Mouse (Mus musculus) mature B cell (primary cell): ENCODE data around the gene Adora2a.
"Not testable (repeated sequence)": the region's sequence is repeated elsewhere in the genome, so short reads cannot be mapped to it uniquely, and the experiment has no call there.

Source experiments
- in situ Hi-C: fragments of 300-500 bp; cut with MboI; formaldehyde crosslinking; loops from 2 replicates; pipeline ENCODE4 v1.14.3; 2019

Gene Adora2a

DNA sequence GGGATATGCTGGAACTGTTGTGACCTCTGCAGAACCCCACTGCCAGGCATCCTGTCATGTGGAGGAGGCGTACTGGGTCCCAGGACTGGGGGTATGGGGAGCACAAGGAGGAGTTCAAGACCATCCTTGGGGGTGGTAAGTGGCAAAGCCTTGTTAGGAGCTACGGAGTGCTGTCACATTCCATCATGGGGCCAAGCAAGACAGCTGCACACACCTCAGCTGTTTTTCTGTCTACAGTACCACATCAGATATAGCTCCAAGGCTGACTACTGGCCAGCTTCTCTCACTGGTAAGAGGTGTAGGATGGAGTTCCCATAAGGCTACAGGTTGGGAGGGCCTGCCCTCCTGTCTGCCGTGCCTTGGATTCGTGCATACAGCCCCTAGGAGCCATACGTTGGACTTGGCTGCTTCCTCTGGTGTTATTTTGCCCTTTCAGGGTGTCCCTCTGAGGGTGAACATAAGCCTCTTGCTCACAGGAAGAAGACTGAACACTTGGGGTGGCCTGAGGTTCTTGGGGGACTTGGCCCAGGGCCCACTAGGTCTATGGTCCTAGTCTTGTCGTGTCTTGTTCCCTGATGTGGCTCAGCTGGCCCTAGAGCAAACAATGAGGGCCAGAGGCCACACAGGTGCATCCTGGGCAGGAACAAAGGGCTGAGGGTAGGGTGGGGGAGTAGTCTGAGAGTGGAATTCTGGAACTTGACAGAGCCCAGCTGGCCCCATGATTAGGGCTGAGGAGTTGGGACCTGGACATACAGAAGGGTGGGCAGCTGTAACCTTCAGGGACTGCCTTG is 2.3 kb upstream of the Adora2a start:
- in situ Hi-C loops: no loop called here

DNA sequence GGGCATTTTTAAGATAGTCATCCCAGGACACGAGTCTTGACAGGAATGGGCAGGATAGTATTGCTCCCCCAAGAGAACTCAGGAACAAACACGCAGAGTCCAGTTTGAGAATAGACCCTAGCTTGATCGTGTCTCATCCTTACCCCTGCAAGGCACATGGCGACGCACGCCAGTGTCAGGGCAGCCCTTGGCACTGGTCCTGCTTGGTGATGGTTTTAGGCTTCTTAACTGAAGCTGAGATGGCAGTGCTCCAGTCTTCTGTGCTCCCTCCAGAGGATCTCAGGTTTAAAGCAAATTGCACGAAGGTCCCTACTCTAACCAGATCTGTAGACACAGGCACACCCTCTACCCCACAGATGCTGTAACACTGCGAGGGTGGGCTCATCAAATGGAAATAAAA is 921 bp upstream of the Adora2a start:
- in situ Hi-C loops: no loop called here

DNA sequence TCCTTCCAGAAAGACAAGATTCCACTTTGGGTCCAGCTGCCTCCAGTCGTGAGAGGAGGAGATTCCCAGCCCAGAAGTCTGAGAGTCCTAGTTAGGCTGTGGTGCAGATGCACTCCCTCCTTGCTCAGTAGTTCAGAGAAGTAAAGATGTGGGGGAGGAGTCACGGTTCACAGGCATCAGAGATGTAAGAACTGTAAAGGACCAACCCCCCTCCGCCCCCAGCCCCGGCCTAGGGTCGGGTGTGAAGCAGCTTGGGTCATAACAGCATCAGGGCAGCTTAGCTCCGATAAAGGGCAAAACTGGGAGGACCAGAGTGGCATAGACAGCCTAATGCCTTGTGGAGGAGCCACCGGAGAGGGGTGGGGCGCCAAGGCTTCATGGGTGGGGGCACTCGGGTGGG is 205 bp upstream of the Adora2a start:
- in situ Hi-C loops: no loop called here

DNA sequence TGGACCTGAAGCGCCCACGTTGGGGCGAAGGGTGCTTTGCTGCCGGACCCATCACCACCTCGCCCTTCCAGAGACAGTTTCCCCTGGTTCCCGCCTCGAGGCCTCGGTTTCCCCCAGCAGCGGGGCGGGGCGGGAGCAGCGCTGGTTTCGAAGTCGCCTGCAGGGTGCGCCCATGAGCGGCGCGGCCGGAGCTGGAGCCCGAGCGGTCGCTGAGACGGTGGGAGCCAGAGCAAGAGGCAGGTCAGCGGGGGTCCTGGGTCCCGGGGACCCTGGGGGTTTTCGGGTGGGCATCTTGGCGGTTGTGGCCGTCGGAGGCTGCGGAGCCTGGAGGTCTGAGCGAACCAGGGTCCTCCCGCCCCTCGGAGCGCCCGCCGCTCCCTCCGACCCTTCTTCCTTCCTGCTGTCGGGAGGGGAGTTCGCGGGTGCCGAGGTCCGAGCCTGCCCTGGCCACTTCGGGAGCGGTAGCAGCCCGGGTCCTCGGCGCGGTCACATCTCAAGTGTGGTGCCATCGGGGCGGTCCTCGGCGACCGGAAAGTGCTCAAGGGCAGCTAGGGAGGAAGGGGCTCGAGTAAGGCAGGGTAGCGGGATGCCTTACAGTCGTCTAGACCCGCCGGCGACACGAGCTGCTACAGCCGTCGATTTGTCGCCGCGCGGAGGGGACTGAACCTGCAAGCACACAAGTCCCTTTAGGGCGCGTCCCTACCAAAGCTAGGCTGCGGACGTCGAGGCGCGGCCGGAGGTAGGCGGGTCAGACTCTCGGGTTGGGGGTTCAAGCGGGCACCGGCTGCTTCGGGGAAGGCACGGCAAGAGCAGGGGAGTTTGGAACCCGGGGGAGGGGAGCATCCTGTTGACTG is 458 bp downstream of the Adora2a start:
- in situ Hi-C loops: no loop called here

GRCm38 (mm10) chr10:75318206-75318605 is 1.5 kb downstream of the Adora2a start:
- in situ Hi-C loops: no loop called here

DNA sequence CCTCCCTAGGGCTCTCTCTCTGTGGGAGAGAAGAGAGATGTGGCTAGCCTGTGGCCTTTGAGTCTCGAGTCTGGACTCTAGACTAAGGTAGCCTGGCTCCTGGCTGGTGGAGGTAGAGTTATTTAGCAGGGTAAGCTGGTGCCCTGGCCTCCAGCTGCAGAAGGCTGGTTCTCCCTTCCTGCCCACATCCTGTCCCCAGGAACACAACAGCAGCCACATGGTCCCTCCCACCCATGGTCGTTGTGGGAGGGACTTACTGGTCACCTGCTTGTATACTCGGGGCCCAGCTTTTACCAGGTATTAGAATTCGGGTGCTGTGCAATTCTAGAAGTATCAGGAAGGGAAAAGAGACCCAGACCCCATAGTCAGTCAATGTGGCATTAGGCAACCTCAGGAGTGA is 3.6 kb downstream of the Adora2a start:
- in situ Hi-C loops: no loop called here

GRCm38 (mm10) chr10:75322966-75323365 is 6.3 kb downstream of the Adora2a start:
- in situ Hi-C loops: no loop called here

DNA sequence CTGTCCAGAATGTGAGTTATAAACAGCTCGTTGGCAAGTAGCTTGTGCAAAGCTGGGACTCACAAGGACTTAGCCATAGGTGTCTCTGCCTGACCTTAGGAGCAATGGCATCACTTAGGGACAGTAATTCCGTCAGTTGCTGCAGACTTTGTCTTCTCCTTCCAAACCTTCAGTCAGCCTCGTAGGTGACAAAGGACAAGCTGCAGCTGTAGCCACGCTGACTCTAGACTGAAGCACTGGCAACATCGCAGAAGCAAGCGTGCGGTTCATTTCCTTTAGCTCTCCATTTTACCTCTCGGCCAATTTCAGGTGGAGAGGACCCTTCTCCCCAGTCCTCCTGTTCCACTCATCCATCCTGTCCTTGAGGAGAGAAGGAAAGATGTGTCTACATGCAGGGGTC is 7.3 kb downstream of the Adora2a start:
- in situ Hi-C loops: no loop called here

GRCm38 (mm10) chr10:75324391-75324790 is 7.7 kb downstream of the Adora2a start:
- in situ Hi-C loops: no loop called here

- in situ Hi-C loops: no loop called here
Observed at GRCm38 (mm10) chr10:75325821-75326220, 9.1 kb downstream of the Adora2a start.

DNA sequence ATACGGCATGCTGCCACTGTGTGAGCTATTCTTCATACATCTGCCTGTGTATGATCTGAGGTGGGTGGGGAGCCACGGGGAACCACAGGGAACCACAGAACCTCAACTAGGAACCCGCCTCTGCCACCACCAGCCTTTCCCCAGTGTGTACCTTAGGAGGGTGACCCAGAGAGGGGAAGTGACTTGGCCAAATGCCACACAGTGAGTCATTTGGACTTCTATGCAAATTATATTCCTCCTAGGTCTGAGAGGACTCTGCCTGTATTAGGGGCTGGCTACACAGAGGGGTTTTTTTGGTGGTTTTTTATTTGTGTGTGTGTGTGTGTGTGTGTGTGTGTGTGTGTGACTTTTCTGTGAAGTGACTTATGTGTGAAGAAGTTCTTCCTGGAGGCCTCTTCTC is 9.9 kb downstream of the Adora2a start:
- in situ Hi-C loops: no loop called here

GRCm38 (mm10) chr10:75327081-75327480 is 10.4 kb downstream of the Adora2a start:
- in situ Hi-C loops: no loop called here

DNA sequence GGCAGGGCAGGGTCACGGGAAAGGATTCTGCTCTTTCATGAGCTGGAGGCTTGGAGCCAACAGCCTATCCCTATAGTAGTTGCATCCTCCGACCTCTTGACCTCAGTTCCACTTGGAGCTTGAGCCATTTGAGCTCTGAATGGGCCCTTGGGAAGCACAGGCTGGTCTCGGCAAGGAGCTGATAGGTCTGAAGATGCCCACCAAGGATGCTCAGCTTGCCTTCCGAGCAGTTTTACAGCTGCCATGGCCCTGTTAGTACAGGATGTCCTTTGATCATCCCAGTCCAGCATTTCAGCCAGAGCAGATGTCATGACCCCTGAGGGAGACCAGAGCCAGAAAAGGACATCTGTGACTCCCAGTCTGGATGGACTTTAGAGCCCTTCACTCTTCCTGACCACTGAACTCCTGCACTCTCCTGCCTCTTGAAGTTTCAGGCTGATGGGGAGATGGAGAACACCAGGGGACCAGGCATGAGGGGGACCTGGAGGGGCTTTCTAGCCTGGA is 11.6 kb downstream of the Adora2a start:
- in situ Hi-C loops: no loop called here

DNA sequence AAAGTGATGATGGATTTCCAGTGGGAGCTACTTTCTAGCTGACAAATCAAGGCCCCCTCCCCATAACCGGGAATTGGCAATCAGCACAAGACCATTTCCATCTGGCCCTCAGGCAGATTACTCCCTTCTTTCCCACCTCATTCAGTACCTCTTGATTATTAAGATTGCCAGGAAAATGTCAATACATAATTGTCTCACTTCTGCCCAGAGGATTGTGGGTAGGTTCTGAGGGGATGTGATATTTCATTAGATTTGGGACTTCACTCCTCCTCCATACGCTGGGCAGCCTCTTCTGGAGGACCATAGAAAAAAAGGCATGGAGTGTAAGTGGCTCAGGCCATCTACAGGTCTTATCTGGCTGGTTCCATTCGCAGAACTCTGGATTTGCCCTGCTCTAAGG is 15.6 kb downstream of the Adora2a start:
- in situ Hi-C loops: no loop called here

DNA sequence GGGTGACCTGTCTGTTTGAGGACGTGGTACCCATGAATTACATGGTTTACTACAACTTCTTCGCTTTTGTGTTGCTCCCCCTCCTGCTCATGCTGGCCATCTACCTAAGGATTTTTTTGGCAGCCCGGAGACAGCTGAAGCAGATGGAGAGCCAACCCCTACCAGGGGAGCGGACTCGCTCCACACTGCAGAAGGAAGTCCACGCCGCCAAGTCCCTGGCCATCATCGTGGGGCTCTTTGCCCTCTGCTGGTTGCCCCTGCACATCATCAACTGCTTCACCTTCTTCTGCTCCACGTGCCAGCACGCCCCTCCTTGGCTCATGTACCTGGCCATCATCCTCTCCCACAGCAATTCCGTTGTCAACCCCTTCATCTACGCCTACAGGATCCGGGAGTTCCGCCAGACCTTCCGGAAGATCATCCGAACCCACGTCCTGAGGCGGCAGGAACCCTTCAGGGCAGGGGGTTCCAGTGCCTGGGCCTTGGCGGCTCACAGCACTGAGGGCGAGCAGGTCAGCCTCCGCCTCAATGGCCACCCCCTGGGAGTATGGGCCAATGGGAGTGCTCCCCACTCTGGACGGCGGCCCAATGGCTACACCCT is 16.6 kb downstream of the Adora2a start:
- in situ Hi-C loops: no loop called here

GRCm38 (mm10) chr10:75334175-75334574 is 17.5 kb downstream of the Adora2a start:
- in situ Hi-C loops: no loop called here

DNA sequence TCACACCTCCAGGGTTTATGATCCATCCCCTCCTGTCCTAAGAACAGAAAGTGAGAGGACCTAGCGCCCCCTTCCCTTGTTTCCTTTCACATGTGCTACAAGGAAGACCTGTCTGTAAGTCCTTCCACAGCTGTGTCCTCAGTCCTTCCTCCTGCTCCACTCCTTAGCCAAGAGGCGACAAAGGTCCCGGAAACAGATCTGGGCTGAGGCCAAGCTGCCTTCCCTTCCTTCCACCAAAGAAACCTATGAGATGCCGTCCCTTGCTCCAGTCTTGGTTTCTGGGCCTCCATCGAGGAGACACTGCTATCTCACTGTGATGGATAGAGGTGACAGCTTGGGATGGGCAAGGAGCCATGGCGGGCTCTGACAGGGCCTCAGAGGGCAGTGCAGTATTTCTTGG is 18.4 kb downstream of the Adora2a start:
- in situ Hi-C loops: no loop called here

GRCm38 (mm10) chr10:75337231-75337630 is 20.6 kb downstream of the Adora2a start:
- in situ Hi-C loops: no loop called here

DNA sequence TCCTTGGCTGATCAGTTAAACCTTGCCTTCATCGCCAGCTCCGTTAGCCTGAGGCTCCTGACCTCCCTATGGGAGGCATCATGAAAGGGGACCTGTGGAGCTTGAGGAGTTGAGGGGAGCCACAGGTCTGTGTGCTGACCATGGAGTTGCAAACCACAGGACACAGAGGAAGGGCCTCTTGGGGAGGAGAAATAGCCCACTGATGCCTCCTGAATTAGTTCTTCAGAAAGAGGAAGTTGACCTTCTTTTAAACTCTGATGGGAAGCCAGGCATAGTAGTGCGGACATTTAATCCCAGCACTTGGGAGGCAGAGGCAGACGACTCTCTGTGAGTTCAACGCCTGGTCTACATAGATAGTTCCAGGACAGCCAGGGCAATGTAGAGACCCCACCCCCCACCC is 22.2 kb downstream of the Adora2a start:
- in situ Hi-C loops: no loop called here

DNA sequence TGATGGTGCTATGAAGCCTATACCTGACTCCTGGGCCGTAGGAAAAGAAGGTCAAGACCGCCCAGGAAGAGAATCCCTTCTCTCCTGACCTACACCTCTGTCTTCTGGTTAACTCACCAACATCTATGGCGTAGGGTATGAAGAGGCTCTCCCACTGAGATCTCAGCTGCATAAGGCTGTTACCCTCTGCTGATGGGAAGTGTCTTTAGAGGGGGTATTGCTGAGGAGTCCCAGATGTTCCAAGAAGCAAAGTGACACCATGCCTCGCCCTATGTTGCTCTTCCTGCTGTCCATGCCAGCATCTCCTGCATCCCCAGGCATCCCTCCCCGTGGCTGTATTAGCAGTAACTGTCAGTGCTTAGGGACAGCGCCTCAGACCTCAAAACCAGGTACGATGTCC is 22.7 kb downstream of the Adora2a start:
- in situ Hi-C loops: no loop called here

GRCm38 (mm10) chr10:75341936-75342335 is 25.3 kb downstream of the Adora2a start:
- in situ Hi-C loops: no loop called here

DNA sequence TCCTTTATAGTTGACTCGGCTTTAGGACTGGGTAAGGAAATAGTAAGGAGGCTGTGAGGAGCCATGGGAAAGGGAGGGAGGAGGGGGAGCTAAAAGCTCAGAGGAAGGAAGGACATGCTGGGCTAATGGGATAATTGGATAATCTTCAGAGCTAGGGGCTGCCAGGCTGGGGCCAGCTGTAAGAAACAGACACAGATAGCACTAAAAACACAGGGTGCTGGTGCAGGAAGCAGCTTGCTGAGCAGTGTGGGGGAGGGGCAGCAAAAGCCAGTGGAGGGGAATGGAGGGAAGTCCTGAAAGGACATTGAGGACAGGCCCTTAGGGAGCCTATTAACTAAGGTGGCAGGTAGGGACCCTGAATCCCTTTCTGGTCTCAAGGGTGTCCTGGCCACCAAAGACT is 27.9 kb downstream of the Adora2a start:
- in situ Hi-C loops: not testable (repeated sequence)

- in situ Hi-C loops: no loop called here
Observed at GRCm38 (mm10) chr10:75345265-75345664, 28.6 kb downstream of the Adora2a start.
